Mouse (Mus musculus) mesoderm, embryonic 11.5 days (tissue): ENCODE measurements at regions not wholly inside any gene's neighbourhood (a gene's known extent, or its start where the extent isn't known, plus 50 kb on each side); places are given as distances from the start of the nearest gene placed in this dataset.
A peak's percentile ranks its signal among the peaks of the same experiment; 100 is the strongest.

ENCODE experiments used
- DNase-seq: peaks from one replicate; pipeline ENCODE4 v3.0.0-alpha.2; 2012; ENCODE audit warnings: low read depth, low spot score

DNA sequence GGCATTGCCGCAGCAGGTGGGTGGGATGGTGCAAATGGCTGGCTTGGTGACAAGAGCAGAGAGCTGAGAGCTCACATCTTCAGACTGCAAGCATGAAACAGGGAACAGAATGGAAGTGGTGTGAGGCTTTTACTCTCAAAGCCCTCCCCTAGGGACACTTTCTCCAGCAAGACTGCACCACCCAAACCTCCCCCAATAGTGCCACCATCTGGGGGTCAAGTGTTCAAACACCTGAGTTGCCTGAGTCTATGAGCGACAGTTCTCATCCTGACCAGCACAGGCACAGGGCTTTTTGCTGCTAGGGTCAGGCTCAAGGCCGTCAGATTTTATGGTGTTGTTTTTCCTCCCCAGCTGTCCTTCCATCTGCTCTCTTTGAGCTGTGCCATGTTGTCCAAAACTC is 337.9 kb upstream of the Eif4g2 start:
- DNase-seq, result no peak

DNA sequence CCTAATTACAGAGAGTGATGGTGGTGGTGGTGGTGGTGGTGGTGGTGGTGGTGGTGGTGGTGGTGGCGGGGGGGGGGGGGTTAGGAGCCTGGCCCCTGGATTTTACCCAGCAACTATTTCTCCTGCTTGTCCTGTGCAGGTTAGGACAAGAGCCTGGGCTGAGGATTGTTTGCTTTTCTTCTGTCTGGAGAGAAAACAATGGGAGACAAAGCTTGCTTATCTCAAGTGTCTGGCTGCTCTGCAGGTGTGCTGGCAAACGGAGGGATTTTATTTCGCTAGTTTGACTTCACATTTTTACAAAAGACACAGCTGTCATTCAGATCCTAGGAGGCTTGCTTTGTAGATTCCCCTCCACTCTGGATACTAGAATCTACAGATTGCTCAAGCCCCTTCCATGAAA is 334.9 kb upstream of the Eif4g2 start:
- no peak for DNase-seq

DNA sequence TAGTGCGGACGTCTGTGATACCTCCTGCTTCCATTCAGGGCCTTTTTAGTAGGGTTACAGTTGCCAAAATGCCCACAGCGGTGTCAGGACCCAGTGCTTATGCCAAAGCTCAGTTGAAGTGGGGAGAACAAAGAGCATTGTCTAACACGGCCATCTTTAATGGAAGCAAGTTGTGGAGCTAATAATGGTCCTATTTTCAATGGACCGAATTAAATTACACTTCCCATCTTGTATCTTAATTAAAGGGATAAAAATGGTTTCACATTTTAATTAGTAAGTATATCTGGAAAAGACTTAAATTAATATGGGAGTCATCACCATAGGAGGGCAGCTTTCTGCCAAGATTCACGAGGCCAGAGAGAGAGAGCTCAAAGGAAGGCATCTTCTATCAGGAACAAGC is 333.2 kb upstream of the Eif4g2 start:
- DNase-seq, result no peak

DNA sequence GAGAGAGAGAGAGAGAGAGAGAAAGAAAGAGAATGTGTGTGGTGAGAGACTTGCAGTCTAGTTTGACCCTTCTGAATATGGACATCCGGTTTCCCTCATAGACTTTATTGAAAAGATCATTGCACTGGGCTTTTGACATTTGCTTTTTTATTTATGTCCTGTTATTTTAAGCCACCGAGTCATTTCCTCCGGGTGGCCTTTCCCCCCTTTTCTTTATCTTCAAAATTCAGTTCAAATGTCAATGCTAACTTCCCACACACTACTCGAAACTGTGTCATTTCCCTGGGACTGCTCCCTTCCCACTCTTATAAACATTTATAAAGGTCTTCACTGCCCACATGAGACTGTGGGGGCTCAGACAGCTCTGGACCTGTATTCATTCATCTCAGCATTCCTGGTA is 330.9 kb upstream of the Eif4g2 start:
- no peak for DNase-seq

DNA sequence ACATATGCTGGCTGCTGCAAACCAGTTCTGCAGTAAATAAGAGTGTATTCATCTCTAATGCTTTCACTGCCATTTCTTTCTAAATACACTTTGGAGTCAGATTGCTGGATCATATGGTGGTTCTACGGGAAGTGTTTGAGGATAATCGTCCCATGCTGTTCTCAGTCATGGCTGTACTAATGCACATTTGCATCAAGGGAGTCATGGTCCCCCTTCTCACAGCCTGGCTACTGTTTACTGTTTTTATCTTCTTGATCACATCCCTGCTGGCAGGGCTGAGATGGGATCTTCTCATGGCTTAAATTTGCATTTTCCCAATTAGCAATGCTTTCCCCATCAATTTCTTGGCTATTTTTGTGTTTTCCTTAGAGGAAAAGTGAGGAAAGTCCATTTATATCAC is 330.1 kb upstream of the Eif4g2 start:
- no peak for DNase-seq

DNA sequence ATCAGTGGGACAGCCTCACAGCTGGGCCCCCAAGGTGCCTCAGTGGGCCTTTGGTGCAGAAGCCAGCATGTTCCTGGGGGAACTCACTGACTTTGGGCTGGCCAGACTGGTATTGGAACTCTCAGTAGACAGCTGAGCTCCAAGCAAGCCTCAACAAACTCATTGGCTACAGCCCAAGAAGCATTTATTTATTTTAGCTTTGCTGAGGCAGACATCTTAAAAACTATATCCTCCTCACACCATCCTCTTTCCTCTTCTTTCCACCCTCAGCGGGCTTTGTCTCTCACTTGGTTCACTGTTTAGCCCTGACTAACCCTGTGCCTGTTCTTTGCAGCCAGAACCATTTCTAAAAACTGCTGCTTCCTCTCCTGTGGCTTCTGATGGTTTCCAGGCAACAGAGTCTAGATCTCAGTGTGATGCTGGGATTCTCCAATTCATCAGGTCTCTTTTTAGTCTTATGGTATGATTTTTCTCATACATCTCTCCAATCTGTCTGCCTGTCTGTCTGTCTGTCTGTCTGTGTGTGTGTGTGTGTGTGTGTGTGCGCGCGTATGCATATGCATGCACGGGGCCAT is 328.6 kb upstream of the Eif4g2 start:
- DNase-seq, result no peak

DNA sequence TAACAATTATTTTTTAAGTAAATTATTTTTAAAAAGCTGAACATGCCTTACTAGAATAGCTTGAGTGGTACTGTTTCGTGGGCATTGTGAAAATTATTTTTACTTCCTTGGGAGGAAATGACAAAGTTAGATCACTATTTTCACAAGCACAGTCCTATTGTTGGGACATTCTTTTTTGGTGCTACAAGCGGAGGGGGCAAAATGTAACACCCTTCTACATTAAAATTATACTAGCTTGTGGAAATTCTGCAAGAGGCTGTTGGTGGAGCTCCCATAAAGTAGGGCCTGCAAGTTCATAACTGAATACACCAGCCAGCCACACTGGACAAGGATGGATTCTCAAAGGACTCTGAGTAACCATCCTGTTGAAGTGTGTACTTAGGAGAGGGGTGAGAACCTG is 313.1 kb upstream of the Eif4g2 start:
- DNase-seq, result no peak

DNA sequence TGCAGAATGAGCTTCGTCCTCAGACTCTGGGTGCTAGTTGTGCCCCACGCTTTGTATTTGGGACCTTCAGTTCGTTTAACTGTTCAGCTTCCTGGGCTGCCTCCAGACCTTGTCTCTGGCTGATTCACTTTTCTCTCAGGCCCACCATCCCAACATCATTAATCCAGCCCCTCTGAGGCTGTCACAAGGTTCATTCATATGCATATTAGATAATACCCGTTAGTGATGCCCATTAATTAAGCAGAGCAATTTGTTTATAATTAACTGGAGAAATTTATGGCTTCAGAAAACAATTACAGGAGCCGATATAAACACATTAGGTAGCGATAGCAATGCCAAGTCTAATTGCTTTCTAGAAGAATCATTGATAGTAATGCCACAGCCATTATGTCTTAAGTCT is 312.3 kb upstream of the Eif4g2 start:
- DNase-seq, result no peak

DNA sequence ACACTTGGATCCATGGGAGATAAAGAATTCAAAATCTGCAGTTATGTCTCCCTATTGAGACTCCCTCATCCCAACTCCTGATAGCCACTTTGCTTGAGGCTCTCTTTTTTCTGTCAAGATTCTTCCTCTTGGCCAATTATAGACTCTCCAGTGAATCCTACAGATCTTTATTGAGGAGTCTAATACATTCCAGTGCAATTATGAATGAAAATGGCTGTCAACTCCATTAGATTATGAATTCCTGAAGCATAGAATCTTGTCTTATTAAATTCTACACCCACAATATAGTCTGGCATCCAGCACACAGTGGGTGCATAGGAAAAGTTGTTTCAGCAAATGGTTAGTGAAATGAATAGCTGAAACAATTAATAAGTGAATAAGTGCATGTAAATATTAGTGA is 311.0 kb upstream of the Eif4g2 start:
- no peak for DNase-seq

DNA sequence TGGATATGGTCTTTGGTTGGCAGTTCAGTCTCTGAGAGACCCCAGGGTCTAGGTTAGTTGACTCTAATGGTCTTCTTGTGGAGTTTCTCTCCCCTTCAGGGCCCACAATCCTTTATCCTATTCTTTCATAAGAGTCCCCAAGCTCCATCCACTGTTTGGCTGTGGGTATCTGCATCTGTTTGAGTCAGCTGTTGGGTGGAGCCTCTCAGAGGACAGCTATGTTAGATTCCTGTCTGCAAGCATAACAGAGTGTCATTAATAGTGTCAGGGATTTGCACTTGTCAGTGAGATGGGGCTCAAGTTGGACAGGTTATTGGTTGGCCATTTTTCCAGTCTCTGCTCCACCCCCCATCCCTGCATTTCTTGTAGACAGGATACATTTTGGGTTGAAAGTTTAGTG is 306.9 kb upstream of the Eif4g2 start:
- DNase-seq, result no peak

DNA sequence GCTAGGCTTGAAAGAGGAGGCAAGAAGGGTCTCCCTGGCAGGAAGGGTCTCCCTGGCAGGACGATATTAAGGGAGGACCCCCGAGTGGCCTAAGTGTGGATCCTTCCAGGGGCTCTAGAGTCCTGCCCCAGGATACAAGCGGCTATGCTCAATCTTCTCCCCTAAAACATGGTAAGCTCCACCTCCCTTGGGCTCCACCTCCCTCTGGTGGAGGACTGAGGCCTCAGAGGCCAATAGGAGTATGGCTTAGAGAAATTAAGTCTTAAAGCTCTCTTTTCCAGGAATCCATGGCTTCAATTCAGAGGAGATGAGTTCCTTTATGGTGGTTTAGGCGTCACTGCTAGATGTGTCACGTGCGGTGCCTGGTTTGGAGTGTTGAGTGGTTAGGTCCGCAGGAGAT is 291.7 kb upstream of the Eif4g2 start:
- no peak for DNase-seq

DNA sequence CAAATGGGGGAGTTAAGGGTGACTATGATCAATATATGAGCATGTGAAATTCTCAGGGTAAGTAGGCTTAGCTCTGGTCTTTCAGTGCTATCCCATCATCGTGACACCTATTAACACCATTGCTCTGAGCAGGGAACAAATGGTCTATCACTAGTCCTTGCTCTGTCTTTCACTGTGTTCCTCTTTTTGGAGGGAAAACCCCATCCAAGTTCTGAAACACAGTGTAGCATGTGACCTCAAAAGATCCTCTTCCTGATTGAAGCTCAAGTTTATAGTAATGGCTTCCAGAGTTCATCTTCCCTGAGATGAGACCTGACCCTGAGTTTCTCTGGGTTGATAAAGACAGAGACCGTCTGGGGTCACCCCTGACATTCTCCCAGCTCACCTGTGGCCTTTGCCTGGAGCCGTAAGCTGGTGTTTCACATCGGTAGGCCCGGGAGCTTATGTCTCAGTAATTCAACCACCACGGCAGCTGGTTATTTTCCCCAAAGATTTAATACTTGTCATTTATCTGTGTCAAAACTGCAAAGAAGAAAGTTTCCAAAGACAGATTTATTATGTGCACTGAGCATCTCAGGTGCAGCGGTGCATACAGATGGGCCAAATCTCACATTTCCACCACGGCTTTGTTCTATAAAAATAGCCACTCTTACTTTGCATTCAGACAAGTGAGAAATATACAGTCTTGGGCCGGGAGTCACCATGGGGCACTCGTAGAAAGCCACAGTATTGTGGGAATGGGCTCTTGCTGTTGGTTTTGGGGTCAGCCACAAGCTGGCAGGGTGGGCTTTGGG is 290.7 kb upstream of the Eif4g2 start:
- DNase-seq, result peak; percentile 49

DNA sequence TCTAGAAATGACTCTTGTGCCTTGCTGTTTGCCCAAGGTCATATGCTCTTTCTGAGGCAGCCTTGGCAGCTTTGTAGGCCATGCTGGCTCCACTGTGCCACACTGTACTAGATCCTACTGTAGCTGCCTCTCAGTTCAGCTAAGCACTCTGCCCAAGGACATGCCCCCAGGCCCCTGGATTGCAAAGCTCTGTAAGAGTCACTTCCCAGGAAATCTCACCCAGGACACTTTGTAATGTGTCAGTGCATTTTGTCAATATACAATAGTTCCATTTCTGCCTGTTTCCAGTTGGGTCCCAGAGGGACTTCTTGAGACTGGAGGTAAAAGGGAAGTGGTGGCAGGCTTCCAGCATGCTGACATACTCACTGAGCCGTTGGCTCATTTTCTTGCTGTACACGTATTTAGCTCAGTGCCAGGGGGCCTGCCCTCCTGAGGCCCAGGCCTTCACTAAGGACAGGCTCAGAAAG is 287.6 kb upstream of the Eif4g2 start:
- no peak for DNase-seq

DNA sequence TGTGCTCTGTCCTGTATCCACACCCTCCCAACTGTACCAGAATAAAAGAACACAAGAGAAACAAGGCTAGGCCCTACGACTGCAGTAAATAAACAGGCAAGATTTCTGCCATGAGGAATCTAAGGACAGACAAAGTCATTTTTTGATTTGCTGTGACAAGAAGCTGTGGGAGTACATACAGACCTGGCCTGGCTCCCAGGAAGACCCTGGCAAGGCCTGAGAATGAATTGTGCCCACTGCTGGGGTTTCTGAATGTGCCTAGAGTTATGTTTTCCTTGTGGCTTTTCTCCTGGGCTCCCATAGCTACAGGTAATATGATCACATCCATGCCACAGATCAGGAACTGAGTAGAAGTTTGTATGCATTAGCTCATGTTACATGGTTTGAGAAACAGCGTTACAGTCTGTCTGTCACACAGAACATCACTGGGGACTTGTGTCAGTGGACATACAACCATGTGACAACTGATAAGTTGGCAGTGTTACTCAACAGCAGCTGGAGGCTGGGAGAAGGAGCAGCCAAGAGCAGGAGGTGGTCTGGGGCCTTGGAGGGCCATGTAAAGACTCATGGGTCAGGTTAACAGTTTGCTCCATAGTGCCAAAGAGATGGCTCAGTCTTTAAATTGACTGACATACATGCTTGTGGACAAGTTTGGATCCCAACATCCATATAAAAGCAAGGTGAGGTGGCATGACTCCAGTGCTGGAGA is 285.6 kb upstream of the Eif4g2 start:
- no peak for DNase-seq

DNA sequence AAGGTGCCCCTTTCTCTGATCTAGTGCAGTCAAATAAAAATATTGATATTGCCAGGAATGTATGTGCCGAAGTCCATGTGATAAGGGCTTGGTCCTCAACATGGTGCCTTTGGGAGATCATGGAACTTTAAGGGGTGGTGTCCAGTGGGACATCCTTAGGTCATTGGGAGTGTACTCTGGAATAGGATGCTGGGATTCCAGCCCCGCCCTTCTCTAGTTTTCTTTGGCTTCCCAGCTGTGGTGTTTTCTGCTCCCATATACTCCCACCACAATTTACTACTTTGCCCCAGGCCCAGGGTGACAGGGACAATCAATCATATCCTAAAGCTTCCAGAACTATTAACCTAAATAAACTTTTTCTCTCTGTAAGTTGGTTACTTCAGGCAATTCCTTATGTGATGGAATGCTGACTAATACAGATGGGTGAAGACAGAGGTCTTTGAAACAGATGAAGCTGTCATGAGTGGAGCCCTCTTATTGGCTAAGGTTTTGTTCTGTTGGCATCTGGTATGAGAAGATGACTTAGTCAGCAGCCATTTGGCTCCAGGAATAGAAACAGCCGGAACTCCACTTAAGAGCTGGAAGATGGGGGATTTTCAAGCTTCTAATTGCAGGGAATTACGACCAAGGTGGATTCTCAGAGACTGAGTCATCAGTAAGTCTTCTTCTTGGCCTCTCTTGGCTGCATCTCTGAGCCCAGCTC is 284.3 kb upstream of the Eif4g2 start:
- DNase-seq, result peak; percentile 7

DNA sequence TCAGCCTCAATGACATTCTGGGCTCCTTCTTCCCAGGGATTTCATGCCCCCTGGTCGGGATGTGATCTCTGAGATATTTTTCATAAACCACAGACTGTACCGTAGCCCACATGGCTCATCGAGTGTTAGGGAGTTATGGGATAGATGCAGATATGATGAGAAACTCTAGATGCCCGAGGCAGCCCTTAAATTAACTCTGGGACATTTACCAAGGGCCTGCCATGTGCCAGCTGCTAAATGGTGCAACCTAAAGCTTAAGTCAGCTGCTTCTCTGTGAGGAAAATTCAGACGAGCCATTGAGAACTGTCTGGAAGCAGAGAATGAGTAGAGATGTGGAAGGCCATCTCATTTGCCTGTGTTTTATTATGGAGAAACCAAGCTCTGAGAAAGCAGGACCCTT is 282.6 kb upstream of the Eif4g2 start:
- no peak for DNase-seq

DNA sequence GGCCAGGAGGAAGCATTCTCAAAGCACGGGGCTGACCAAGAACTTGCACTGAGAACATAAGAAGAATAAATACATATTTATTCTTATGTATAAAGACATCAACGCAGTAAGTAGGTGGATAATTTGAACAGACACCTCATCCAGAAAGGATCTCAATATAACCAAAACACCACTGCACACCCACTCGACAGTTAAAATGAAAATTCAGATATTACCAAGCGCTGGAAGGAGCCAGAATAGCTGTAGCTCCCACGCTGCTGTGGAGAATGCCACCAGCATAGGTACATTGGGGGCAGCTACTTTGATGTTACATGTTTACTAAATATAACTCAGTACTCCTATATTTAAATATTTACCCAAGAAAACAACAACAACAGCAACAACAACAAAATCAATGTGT is 280.4 kb upstream of the Eif4g2 start:
- no peak for DNase-seq

DNA sequence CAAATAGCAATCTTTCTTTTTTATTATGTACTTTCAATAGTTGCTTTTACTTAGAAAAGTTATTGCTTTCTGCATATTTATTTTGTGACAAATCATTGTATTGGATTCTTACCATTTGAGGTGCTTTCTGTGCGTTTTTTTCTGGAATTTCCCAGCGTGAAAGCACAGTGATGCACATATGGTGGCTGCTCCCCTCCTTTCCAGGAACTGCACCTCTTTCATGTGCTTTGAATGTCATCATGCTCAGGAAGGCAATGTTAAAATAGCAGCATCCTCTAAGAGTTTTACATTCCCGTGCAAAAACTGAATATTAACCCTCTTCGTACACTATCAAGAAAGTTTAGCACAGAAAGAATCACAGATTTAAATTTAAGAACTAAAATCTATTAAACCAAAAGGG is 279.8 kb upstream of the Eif4g2 start:
- no peak for DNase-seq

DNA sequence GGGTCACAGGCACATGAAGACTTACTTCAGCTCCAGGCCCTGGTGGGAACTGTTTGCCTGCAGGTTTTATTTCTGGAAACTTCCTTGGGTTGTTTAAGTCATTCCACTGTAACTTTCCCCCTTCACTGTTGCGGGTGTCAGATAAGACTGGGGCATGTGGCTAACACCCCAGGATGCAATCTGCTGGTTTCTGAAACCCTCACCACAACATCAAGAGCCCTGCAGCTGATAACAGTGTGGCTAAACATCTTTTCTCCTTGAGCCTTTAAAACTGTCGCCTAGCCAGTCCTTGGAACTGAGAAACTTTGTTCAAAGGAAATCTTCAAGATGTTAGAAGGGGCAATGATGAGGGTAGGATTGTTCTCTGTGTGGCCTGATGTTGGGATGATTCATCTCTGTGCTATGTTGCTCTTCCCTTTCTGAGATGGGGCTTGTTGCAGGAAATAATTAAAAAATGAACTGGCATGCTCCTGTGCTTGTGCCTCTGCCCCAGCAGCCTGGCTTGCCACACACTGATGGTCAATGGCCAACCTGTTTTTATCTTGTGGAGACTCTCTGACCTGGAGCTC is 272.3 kb upstream of the Eif4g2 start:
- no peak for DNase-seq

DNA sequence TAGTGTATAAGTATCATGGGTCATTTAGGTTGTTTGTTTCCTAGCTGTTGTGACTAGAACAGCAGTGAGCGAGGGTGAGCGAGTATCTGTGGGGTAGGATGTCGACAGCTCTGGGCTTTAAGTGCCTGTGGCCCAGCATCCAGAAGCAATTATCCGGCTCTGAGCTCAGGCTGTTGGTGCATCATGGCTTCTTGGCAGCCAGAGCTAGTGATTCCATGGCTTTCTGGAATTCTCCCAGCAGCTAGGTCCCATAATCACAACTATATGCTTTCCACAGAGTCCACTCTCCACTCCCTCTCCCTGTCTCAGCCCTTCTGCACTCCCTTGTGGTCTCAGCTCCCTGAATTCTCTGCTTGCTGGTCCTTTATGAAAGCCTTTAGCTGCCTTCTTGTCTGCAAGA is 271.2 kb upstream of the Eif4g2 start:
- no peak for DNase-seq

DNA sequence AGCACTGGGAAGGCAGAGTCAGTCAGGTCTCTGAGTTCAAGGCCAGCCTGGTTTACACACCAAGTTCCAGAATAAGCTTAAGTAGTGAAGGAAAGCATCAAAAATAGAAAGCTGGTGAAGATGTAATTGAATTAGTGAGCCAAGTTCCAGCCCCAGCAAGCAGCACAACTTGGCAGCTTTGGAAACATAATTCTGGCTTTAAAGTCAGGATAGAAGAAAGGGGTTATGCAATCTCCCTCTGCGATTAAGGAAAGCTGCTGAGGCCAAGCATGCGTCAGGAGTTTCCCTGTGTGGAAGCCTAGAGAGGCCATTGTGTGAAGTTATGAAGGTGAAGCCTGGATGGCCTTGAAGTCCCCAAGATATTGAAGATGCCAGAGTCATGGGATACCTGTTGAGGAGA is 269.3 kb upstream of the Eif4g2 start:
- DNase-seq, result no peak

DNA sequence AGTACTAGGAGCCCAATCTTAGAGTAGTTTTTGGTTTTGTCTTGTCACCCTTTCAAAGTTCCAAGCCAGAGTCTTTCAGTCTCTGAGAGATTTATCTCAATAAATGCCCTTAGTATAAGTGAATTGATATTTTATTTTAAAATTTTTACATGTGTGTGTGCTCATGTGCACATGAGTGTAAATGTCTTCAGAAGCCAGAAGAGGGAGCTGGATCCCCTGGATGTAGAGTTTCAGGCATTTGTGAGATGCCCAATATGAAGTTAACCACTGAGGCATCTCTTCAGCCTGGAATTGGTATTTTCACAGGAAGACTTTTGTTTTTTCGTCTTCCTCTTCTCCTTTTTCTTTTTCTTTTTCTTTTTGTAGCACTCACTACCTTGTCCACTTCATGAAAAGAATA is 262.3 kb upstream of the Eif4g2 start:
- no peak for DNase-seq
